Mouse (Mus musculus): ENCODE measurements around the gene Gm44596.

The Gm44596 gene

GRCm38 (mm10) chr6:128429300-128429699 lies 54.0 kb downstream of the Gm44596 start:
- in situ Hi-C loops (cut with MboI): no loop called here

GRCm38 (mm10) chr6:128429826-128430225 lies 54.5 kb downstream of the Gm44596 start:
- in situ Hi-C loops (cut with MboI): no loop called here

- in situ Hi-C loops (cut with MboI): no loop called here
Measured at GRCm38 (mm10) chr6:128432356-128432915, 57.1 kb downstream of the Gm44596 start.

- in situ Hi-C loops (cut with MboI): no loop called here
Measured at GRCm38 (mm10) chr6:128433566-128433965, 58.3 kb downstream of the Gm44596 start.

- in situ Hi-C loops (cut with MboI): no loop called here
Measured at GRCm38 (mm10) chr6:128435474-128435873, 60.2 kb downstream of the Gm44596 start.

GRCm38 (mm10) chr6:128436356-128437005 lies 61.2 kb downstream of the Gm44596 start:
- in situ Hi-C loops (cut with MboI): no loop called here

GRCm38 (mm10) chr6:128437288-128437687 lies 62.0 kb downstream of the Gm44596 start:
- in situ Hi-C loops (cut with MboI): no loop called here

GRCm38 (mm10) chr6:128437731-128438316 lies 62.5 kb downstream of the Gm44596 start:
- in situ Hi-C loops (cut with MboI): no loop called here

GRCm38 (mm10) chr6:128438317-128438870 lies 63.1 kb downstream of the Gm44596 start, which contains the start of gene Fkbp4:
TSS of gene Fkbp4 (minus strand) at chr6:128438677.
- in situ Hi-C loops (cut with MboI): no loop called here

- in situ Hi-C loops (cut with MboI): no loop called here
Measured at GRCm38 (mm10) chr6:128438871-128439341, 63.6 kb downstream of the Gm44596 start.

GRCm38 (mm10) chr6:128440238-128440637 lies 64.9 kb downstream of the Gm44596 start:
- in situ Hi-C loops (cut with MboI): no loop called here

- in situ Hi-C loops (cut with MboI): no loop called here
Measured at GRCm38 (mm10) chr6:128445761-128446535, 70.6 kb downstream of the Gm44596 start.

- in situ Hi-C loops (cut with MboI): no loop called here
Measured at GRCm38 (mm10) chr6:128447063-128447462, 71.8 kb downstream of the Gm44596 start.

GRCm38 (mm10) chr6:128455835-128456605 lies 80.7 kb downstream of the Gm44596 start:
- in situ Hi-C loops (cut with MboI): no loop called here

All from mature B cell (primary cell).